Mouse (Mus musculus): ENCODE measurements around the gene Tnfrsf1a.
"Not testable (repeated sequence)": the region's sequence is repeated elsewhere in the genome, so short reads cannot be mapped to it uniquely, and the experiment has no call there.

GRCm38 (mm10) chr6:125304408-125304807, 44.8 kb upstream of the Tnfrsf1a start:
- not testable (repeated sequence) for TF ChIP-seq EP300 (optimal IDR thresholded peaks at IDR 0.05); CTCF (IDR thresholded peaks at IDR 0.05; ENCODE audit: low read depth)

Data from stomach, postnatal 0 days (tissue).